Comparison of ENCODE assay signal across 32 mouse cellular contexts in the genomic region with DNA sequence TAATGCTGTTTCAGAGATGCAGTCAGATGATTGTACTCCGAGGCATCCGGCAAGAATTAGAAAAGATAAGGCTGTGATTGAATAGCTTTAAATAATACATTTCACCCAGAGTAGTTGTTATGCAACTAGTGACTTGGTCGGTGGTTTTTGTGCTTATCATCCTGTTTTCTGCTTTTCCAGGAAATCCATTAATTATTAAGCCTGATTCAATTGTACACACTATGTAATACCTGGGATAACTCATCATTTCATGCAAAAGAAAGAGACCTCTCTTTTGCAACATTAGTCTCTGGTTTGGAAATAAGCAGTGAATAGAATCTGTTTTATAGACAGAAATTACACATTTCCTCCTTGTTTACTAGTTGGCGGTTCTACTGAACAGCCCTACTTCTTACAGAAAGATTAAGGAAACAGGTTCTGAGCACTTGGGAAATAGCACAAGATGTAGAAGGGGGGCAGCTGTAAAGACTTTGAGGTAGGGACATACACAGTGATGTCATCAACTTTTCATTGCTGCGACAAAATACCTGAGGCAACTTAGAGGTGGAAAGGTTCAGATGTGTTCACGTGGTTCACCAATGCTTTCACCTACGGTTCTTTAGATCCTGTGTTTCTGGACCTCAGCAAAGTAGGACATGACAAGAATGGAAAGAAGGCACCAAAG. TPM values are rescaled to one million over a fixed set of nuclear protein-coding genes. Genes with fewer than 3 reads are reported as not detected.
A peak's percentile ranks its signal among the peaks of the same experiment; 100 is the strongest.
DNase-seq lines count a peak whose midpoint lies in the region; ATAC-seq and TF ChIP-seq lines count a peak whose summit lies in the region.
"Had no signal": no experiment of that assay in that cellular context is flagged by ENCODE, and none has a peak within 500 bp of the region (broad histone marks: within the 10 kb centered on the region; RNA-seq: fewer than 3 reads in every experiment).

No protein-coding gene starts in this region.

- no peak overlapping the region for H3K4me2 ChIP-seq in liver, postnatal 0 days (ENCODE audit: low read depth, low read length)
- no peak overlapping the region for H3K4me2 ChIP-seq in liver, embryonic 11.5 days
- no peak overlapping the region for H3K4me2 ChIP-seq in intestine, embryonic 15.5 days (replicated peaks)
- H3K4me2 ChIP-seq: forebrain, embryonic 13.5 days; heart, embryonic 12.5 days; heart, embryonic 15.5 days; hindbrain, embryonic 13.5 days had no signal

- TF ChIP-seq EP300 in liver, postnatal 0 days (IDR thresholded peaks at IDR 0.05; ENCODE audit: low read depth) = peak; percentile 50; the same call in 1 of the 2 replicates

- H3K4me1 ChIP-seq in liver, postnatal 0 days (ENCODE audit: insufficient read depth) = peaks cover 6% of the 10 kb centered on the region; the same call in 1 of the 2 replicates
- no peaks in the 10 kb centered on the region for H3K4me1 ChIP-seq in liver, embryonic 11.5 days (replicated peaks; ENCODE audit: control insufficient read depth, insufficient read depth, low read length)
- H3K4me1 ChIP-seq in intestine, embryonic 15.5 days (replicated peaks) = no peaks in the 10 kb centered on the region
- H3K4me1 ChIP-seq: forebrain, embryonic 10.5 days; forebrain, embryonic 13.5 days; heart, embryonic 12.5 days; heart, embryonic 15.5 days; hindbrain, embryonic 10.5 days; hindbrain, embryonic 13.5 days had no signal

- peak; percentile 90 for ATAC-seq in liver, postnatal 0 days
- no peak for ATAC-seq in liver, embryonic 11.5 days (replicated peaks; ENCODE audit: low FRiP score)
- peak; percentile 51; the same call in 1 of the 2 replicates for ATAC-seq in intestine, embryonic 15.5 days
- ATAC-seq in megakaryocyte progenitor cell, adult 5-6 weeks (replicated peaks; ENCODE audit: poor library complexity) = peak; percentile 30
- ATAC-seq: forebrain, embryonic 13.5 days; forebrain, embryonic 16.5 days; hindbrain, embryonic 16.5 days; Patski had no signal

- H3K36me3 ChIP-seq in liver, postnatal 0 days (replicated peaks; ENCODE audit: insufficient read depth, low read length) = no peaks in the 10 kb centered on the region
- no peaks in the 10 kb centered on the region for H3K36me3 ChIP-seq in liver, embryonic 11.5 days (ENCODE audit: control insufficient read depth, insufficient read depth, low read length)
- no peaks in the 10 kb centered on the region for H3K36me3 ChIP-seq in intestine, embryonic 15.5 days
- H3K36me3 ChIP-seq: forebrain, embryonic 10.5 days; G1E; heart, embryonic 12.5 days; heart, embryonic 15.5 days; hindbrain, embryonic 10.5 days; hindbrain, embryonic 13.5 days had no signal

- no peaks in the 10 kb centered on the region for H3K27me3 ChIP-seq in liver, postnatal 0 days (ENCODE audit: insufficient read depth, low read length)
- no peaks in the 10 kb centered on the region for H3K27me3 ChIP-seq in liver, embryonic 11.5 days (replicated peaks; ENCODE audit: control insufficient read depth, insufficient read depth, low read length)
- H3K27me3 ChIP-seq in intestine, embryonic 15.5 days (replicated peaks) = no peaks in the 10 kb centered on the region
- H3K27me3 ChIP-seq: CH12.LX; forebrain, embryonic 13.5 days; heart, embryonic 12.5 days; heart, embryonic 15.5 days; hindbrain, embryonic 13.5 days had no signal

- no peak for TF ChIP-seq CTCF in liver, postnatal 0 days (IDR thresholded peaks at IDR 0.05; ENCODE audit: low read depth)

- no peak for DNase-seq in liver, postnatal 0 days
- DNase-seq in liver, embryonic 11.5 days (ENCODE audit: low spot score) = no peak
- no peak for DNase-seq in right cerebral cortex, postnatal 4 days
- DNase-seq in testis, postnatal 10 days (ENCODE audit: low spot score) = no peak
- DNase-seq: adrenal gland, postnatal 10 days; adrenal gland, postnatal 36 days; cerebellum, adult 18-20 months; cerebellum, adult 9-10 months; cerebellum, postnatal 14 days; gastrocnemius, postnatal 10 days; gastrocnemius, postnatal 36 days; heart, adult 11 months; heart, postnatal 10 days; heart, postnatal 36 days had no signal

- no peak overlapping the region for H3K9ac ChIP-seq in liver, postnatal 0 days (replicated peaks)
- no peak overlapping the region for H3K9ac ChIP-seq in liver, embryonic 11.5 days (ENCODE audit: low read depth, low read length)
- H3K9ac ChIP-seq in intestine, embryonic 15.5 days = no peak overlapping the region
- H3K9ac ChIP-seq: forebrain, embryonic 13.5 days; heart, embryonic 12.5 days; heart, embryonic 15.5 days; hindbrain, embryonic 13.5 days had no signal

- WGBS in liver, postnatal 0 days (ENCODE audit: insufficient replicate concordance) = 59% methylated on average over 7 of the region's 7 CpGs
- WGBS in liver, embryonic 11.5 days = 77% methylated on average over 7 of the region's 7 CpGs
- WGBS in intestine, embryonic 15.5 days = 75% methylated on average over 7 of the region's 7 CpGs

- peak overlapping the region; percentile 78 for H3K27ac ChIP-seq in liver, postnatal 0 days (ENCODE audit: low read depth)
- no peak overlapping the region for H3K27ac ChIP-seq in liver, embryonic 11.5 days (ENCODE audit: low read depth, low read length)
- no peak overlapping the region for H3K27ac ChIP-seq in intestine, embryonic 15.5 days
- H3K27ac ChIP-seq: forebrain, embryonic 10.5 days; forebrain, embryonic 13.5 days; heart, embryonic 15.5 days; hindbrain, embryonic 10.5 days; hindbrain, embryonic 13.5 days had no signal

- no peaks in the 10 kb centered on the region for H3K9me3 ChIP-seq in liver, postnatal 0 days (ENCODE audit: low read length)
- no peaks in the 10 kb centered on the region for H3K9me3 ChIP-seq in liver, embryonic 11.5 days (ENCODE audit: control insufficient read depth, low read length)
- no peaks in the 10 kb centered on the region for H3K9me3 ChIP-seq in intestine, embryonic 15.5 days
- H3K9me3 ChIP-seq: forebrain, embryonic 10.5 days; forebrain, embryonic 13.5 days; G1E; heart, embryonic 12.5 days; heart, embryonic 15.5 days; hindbrain, embryonic 10.5 days; hindbrain, embryonic 13.5 days had no signal

- no peak overlapping the region for H3K4me3 ChIP-seq in liver, postnatal 0 days (ENCODE audit: low read depth, low read length)
- H3K4me3 ChIP-seq in liver, embryonic 11.5 days (ENCODE audit: low read depth, low read length) = no peak overlapping the region
- no peak overlapping the region for H3K4me3 ChIP-seq in intestine, embryonic 15.5 days (replicated peaks)
- H3K4me3 ChIP-seq: forebrain, embryonic 10.5 days; forebrain, embryonic 13.5 days; heart, embryonic 12.5 days; heart, embryonic 15.5 days; hindbrain, embryonic 10.5 days; hindbrain, embryonic 13.5 days had no signal

RNA-seq across cellular contexts. Expression of a gene that starts 5.1 kb away (rescaled TPM):
- not detected in 2 replicates for polyA plus RNA-seq in liver, postnatal 0 days (2015; fragmentation: Nextera tagmentation; extraction: Ambion mirVana)
- not detected in 2 replicates for polyA plus RNA-seq in liver, embryonic 11.5 days (2014; fragmentation: Nextera tagmentation; extraction: Ambion mirVana)
- polyA plus RNA-seq in intestine, embryonic 15.5 days (2015; fragmentation: Nextera tagmentation; extraction: Ambion mirVana) = not detected in 2 replicates
- total RNA-seq in megakaryocyte progenitor cell, adult 5-6 weeks (2015) = 0.32 and 0.79 TPM in 2 replicates
- total RNA-seq in megakaryocyte progenitor cell, adult 5-6 weeks (2017) = 0.14 and 0.50 TPM in 2 replicates
- total RNA-seq: adrenal gland, adult 18-20 months; adrenal gland, postnatal 10 days; adrenal gland, postnatal 36 days; CH12.LX; gastrocnemius, adult 18-20 months; gastrocnemius, postnatal 10 days; gastrocnemius, postnatal 36 days; heart, adult 8-10 months; heart, postnatal 10 days; heart, postnatal 36 days had no signal
- polyA plus RNA-seq: embryonic facial prominence, embryonic 11.5 days; embryonic facial prominence, embryonic 14.5 days; forebrain, embryonic 10.5 days; forebrain, embryonic 13.5 days; forebrain, embryonic 16.5 days; G1E; heart, embryonic 12.5 days; heart, embryonic 15.5 days; hindbrain, embryonic 10.5 days; hindbrain, embryonic 13.5 days; hindbrain, embryonic 16.5 days; Patski had no signal

RNA-seq across cellular contexts. Expression of a gene that starts 57.3 kb away (rescaled TPM):
- 10.4 and 10.6 TPM in 2 replicates for polyA plus RNA-seq in liver, postnatal 0 days (2015; fragmentation: Nextera tagmentation; extraction: Ambion mirVana)
- 13.9 and 16.6 TPM in 2 replicates for polyA plus RNA-seq in liver, embryonic 11.5 days (2014; fragmentation: Nextera tagmentation; extraction: Ambion mirVana)
- polyA plus RNA-seq in intestine, embryonic 15.5 days (2015; fragmentation: Nextera tagmentation; extraction: Ambion mirVana) = 26.3 and 29.5 TPM in 2 replicates
- 16.9 and 20.6 TPM in 2 replicates for total RNA-seq in megakaryocyte progenitor cell, adult 5-6 weeks (2015)
- 23.2 and 42.2 TPM in 2 replicates for total RNA-seq in megakaryocyte progenitor cell, adult 5-6 weeks (2017)
